Mouse (Mus musculus): Measurements from ENCODE around the gene Tnpo1. TPM values are rescaled to one million over a fixed set of nuclear protein-coding genes. Genes with fewer than 3 reads are reported as not detected.

The Tnpo1 gene
- polyA plus RNA-seq, 1 experiment from 2014 or later: 52.2 TPM

DNA sequence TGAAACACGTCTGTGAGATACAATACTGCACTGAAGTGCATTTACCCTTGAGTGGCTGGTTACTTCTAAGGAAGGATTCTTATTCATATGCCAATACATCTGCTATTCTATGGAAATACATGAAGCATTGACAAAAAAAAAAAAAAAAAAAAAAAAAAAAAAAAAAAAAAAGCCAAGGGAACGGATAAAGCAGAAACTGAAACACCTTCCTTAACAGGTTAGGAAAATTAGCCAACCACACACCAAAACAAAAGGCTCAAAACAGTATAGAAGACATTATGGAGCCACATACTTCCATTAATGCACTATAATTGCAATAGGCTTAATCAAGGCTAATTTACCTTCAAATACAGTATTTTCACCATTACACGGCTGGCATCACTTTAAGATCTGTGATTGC lies 51.5 kb downstream of the Tnpo1 start:
- 92% methylated on average over 3 of the region's 3 CpGs for WGBS (ENCODE audit: insufficient replicate concordance)
- H3K27ac ChIP-seq (ENCODE audit: low read depth, low read length): no peak overlapping the region
- H3K4me1 ChIP-seq (ENCODE audit: control insufficient read depth, insufficient read depth, low read length): no peaks in the 10 kb centered on the region
- H3K27me3 ChIP-seq (ENCODE audit: control insufficient read depth, insufficient read depth, low read length): no peaks in the 10 kb centered on the region
- no peak overlapping the region for H3K9ac ChIP-seq (ENCODE audit: low read depth, low read length)
- no peak overlapping the region for H3K4me2 ChIP-seq
- no peak overlapping the region for H3K4me3 ChIP-seq (ENCODE audit: low read depth, low read length)
- ATAC-seq (replicated peaks; ENCODE audit: insufficient number of reproducible peaks, low FRiP score, low TSS enrichment): no peak
- H3K9me3 ChIP-seq (replicated peaks; ENCODE audit: control insufficient read depth, low read length): no peaks in the 10 kb centered on the region
- peaks cover 18% of the 10 kb centered on the region for H3K36me3 ChIP-seq (ENCODE audit: control insufficient read depth, insufficient read depth, low read length)

GRCm38 (mm10) chr13:98872273-98872847 lies 53.8 kb downstream of the Tnpo1 start:
- 88% methylated on average over 7 of the region's 7 CpGs for WGBS (ENCODE audit: insufficient replicate concordance)

GRCm38 (mm10) chr13:98871263-98871662 lies 54.9 kb downstream of the Tnpo1 start:
- H3K4me3 ChIP-seq (ENCODE audit: low read depth, low read length): no peak overlapping the region
- no peaks in the 10 kb centered on the region for H3K9me3 ChIP-seq (replicated peaks; ENCODE audit: control insufficient read depth, low read length)
- H3K27ac ChIP-seq (ENCODE audit: low read depth, low read length): no peak overlapping the region
- 84% methylated on average over 1 of the region's 1 CpGs for WGBS (ENCODE audit: insufficient replicate concordance)
- H3K27me3 ChIP-seq (ENCODE audit: control insufficient read depth, insufficient read depth, low read length): no peaks in the 10 kb centered on the region
- no peaks in the 10 kb centered on the region for H3K4me1 ChIP-seq (ENCODE audit: control insufficient read depth, insufficient read depth, low read length)
- ATAC-seq (replicated peaks; ENCODE audit: insufficient number of reproducible peaks, low FRiP score, low TSS enrichment): no peak
- H3K9ac ChIP-seq (ENCODE audit: low read depth, low read length): no peak overlapping the region
- no peak overlapping the region for H3K4me2 ChIP-seq
- peaks cover 30% of the 10 kb centered on the region for H3K36me3 ChIP-seq (ENCODE audit: control insufficient read depth, insufficient read depth, low read length)

More at GRCm38 (mm10) chr13:98872273-98872847, 53.8 kb downstream of the Tnpo1 start:
- Histone ChIP-seq H3K9ac (ENCODE audit: low read depth, low read length) (no peak overlapping the region), H3K4me3 (ENCODE audit: low read depth, low read length) (no peak overlapping the region), H3K4me1 (ENCODE audit: control insufficient read depth, insufficient read depth, low read length) (no peaks in the 10 kb centered on the region), H3K27ac (ENCODE audit: low read depth, low read length) (no peak overlapping the region), H3K27me3 (ENCODE audit: control insufficient read depth, insufficient read depth, low read length) (no peaks in the 10 kb centered on the region), H3K9me3 (replicated peaks; ENCODE audit: control insufficient read depth, low read length) (no peaks in the 10 kb centered on the region), H3K4me2 (no peak overlapping the region), H3K36me3 (ENCODE audit: control insufficient read depth, insufficient read depth, low read length) (peaks cover 27% of the 10 kb centered on the region)
- ATAC-seq (replicated peaks; ENCODE audit: insufficient number of reproducible peaks, low FRiP score, low TSS enrichment): no peak

DNA sequence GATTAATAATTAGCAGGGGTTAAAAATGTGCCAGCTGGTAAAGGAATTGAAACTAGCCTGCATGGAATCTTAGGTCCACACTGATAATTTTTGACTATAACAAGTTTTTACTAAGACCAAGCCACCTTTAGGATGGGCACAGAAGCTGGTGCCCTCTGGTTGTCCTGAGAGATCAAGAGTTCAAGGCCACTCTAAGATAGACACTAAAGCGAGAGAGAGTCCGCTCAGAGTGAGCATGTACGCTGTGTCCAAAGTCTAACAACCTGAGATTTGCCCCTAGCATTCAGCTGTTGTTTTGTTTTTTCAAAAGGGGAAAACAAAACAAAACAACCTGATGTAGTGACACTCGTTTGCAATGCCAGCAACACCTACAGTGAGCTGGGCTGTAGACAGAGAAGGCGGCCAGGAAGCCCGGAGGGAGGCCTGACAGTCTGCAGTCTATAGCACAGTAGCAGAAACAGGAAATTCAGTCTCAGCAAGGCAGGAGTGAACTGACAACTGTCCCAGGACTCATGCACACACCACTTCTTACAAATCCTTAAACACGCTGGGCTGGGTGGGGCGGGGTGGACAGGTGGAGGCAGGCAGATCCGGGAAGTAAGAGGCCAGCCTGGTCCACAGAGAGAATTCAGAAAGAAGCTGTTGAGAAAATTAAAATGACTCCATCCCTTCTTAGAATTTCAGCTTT lies 57.8 kb downstream of the Tnpo1 start:
- H3K4me2 ChIP-seq: no peak overlapping the region
- no peak overlapping the region for H3K27ac ChIP-seq (ENCODE audit: low read depth, low read length)
- H3K36me3 ChIP-seq (ENCODE audit: control insufficient read depth, insufficient read depth, low read length): peaks cover 41% of the 10 kb centered on the region
- H3K27me3 ChIP-seq (ENCODE audit: control insufficient read depth, insufficient read depth, low read length): no peaks in the 10 kb centered on the region
- 90% methylated on average over 9 of the region's 9 CpGs for WGBS (ENCODE audit: insufficient replicate concordance)
- H3K4me1 ChIP-seq (ENCODE audit: control insufficient read depth, insufficient read depth, low read length): no peaks in the 10 kb centered on the region
- H3K9me3 ChIP-seq (replicated peaks; ENCODE audit: control insufficient read depth, low read length): no peaks in the 10 kb centered on the region
- H3K9ac ChIP-seq (ENCODE audit: low read depth, low read length): no peak overlapping the region
- no peak for ATAC-seq (replicated peaks; ENCODE audit: insufficient number of reproducible peaks, low FRiP score, low TSS enrichment)
- H3K4me3 ChIP-seq (ENCODE audit: low read depth, low read length): no peak overlapping the region

GRCm38 (mm10) chr13:98867810-98868209 lies 58.4 kb downstream of the Tnpo1 start:
- Histone ChIP-seq H3K27ac (ENCODE audit: low read depth, low read length) (no peak overlapping the region), H3K36me3 (ENCODE audit: control insufficient read depth, insufficient read depth, low read length) (peaks cover 42% of the 10 kb centered on the region), H3K27me3 (ENCODE audit: control insufficient read depth, insufficient read depth, low read length) (no peaks in the 10 kb centered on the region), H3K9ac (ENCODE audit: low read depth, low read length) (no peak overlapping the region), H3K4me1 (ENCODE audit: control insufficient read depth, insufficient read depth, low read length) (no peaks in the 10 kb centered on the region), H3K4me2 (no peak overlapping the region), H3K9me3 (replicated peaks; ENCODE audit: control insufficient read depth, low read length) (no peaks in the 10 kb centered on the region), H3K4me3 (ENCODE audit: low read depth, low read length) (no peak overlapping the region)
- no peak for ATAC-seq (replicated peaks; ENCODE audit: insufficient number of reproducible peaks, low FRiP score, low TSS enrichment)
- WGBS (ENCODE audit: insufficient replicate concordance): 57% methylated on average over 2 of the region's 2 CpGs

DNA sequence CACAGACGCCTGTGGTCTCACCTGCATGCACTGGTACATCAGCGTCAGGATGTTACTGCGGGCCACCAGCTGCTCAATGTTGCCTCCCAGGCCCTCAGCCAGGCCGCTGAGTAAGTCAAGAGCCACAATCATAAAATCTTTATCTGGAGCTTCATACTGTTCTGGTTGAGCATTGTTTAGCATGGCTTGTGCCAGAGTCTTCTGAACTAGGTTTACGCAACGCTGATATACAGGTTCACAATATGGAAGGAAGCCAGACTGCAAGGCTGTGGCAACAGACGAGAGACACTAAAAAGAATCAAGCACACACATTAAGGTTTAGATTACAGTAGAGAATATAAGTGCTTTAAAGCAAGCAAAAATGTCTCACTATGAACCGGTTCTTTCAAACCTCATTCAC lies 70.9 kb downstream of the Tnpo1 start:
- H3K4me2 ChIP-seq: no peak overlapping the region
- H3K36me3 ChIP-seq (ENCODE audit: control insufficient read depth, insufficient read depth, low read length): peaks cover 42% of the 10 kb centered on the region
- H3K4me1 ChIP-seq (ENCODE audit: control insufficient read depth, insufficient read depth, low read length): no peaks in the 10 kb centered on the region
- no peak overlapping the region for H3K9ac ChIP-seq (ENCODE audit: low read depth, low read length)
- no peak for ATAC-seq (replicated peaks; ENCODE audit: insufficient number of reproducible peaks, low FRiP score, low TSS enrichment)
- H3K27me3 ChIP-seq (ENCODE audit: control insufficient read depth, insufficient read depth, low read length): no peaks in the 10 kb centered on the region
- WGBS (ENCODE audit: insufficient replicate concordance): 92% methylated on average over 8 of the region's 8 CpGs
- H3K4me3 ChIP-seq (ENCODE audit: low read depth, low read length): no peak overlapping the region
- H3K9me3 ChIP-seq (replicated peaks; ENCODE audit: control insufficient read depth, low read length): no peaks in the 10 kb centered on the region
- no peak overlapping the region for H3K27ac ChIP-seq (ENCODE audit: low read depth, low read length)

GRCm38 (mm10) chr13:98845794-98846193 lies 80.4 kb downstream of the Tnpo1 start:
- 62% methylated on average over 1 of the region's 1 CpGs for WGBS (ENCODE audit: insufficient replicate concordance)
- no peaks in the 10 kb centered on the region for H3K27me3 ChIP-seq (ENCODE audit: control insufficient read depth, insufficient read depth, low read length)
- H3K4me2 ChIP-seq: no peak overlapping the region
- H3K27ac ChIP-seq (ENCODE audit: low read depth, low read length): no peak overlapping the region
- H3K4me1 ChIP-seq (ENCODE audit: control insufficient read depth, insufficient read depth, low read length): no peaks in the 10 kb centered on the region
- ATAC-seq (replicated peaks; ENCODE audit: insufficient number of reproducible peaks, low FRiP score, low TSS enrichment): no peak
- no peak overlapping the region for H3K9ac ChIP-seq (ENCODE audit: low read depth, low read length)
- H3K36me3 ChIP-seq (ENCODE audit: control insufficient read depth, insufficient read depth, low read length): peaks cover 5% of the 10 kb centered on the region
- H3K4me3 ChIP-seq (ENCODE audit: low read depth, low read length): no peak overlapping the region
- no peaks in the 10 kb centered on the region for H3K9me3 ChIP-seq (replicated peaks; ENCODE audit: control insufficient read depth, low read length)

DNA sequence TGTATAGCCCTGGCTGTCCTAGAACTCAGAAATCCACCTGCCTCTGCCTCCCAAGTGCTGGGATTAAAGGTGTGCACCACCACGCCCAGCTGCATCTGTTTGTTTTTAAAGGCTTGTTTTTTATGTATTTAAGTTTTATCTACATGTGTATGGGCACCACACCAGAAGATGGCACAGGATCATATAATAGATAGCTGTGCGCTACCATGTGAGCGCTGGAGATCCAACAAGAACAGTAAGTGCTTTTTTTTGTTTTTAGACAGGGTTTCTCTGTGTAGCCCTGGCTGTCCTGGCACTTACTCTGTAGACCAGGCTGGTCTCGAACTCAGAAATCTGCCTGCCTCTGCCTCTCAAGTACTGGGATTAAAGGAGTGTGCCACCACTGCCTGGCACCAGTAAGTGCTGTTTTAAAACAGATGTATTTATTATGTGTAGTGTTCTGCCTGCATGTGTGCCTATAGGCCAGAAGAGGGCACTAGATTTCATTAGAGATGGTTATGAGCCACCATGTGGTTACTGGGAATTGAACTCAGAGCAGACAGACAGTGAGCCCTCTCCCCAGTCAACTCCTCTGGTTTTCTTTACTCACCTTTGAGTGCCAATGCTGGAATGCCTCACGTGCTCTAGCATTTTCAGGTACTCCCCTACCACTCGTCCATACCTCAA lies 89.6 kb downstream of the Tnpo1 start:
- H3K36me3 ChIP-seq (ENCODE audit: control insufficient read depth, insufficient read depth, low read length): peaks cover 8% of the 10 kb centered on the region; the same call in 1 of the 2 replicates
- no peaks in the 10 kb centered on the region for H3K4me1 ChIP-seq (ENCODE audit: control insufficient read depth, insufficient read depth, low read length)
- no peak overlapping the region for H3K4me2 ChIP-seq
- H3K9ac ChIP-seq (ENCODE audit: low read depth, low read length): no peak overlapping the region
- ATAC-seq (replicated peaks; ENCODE audit: insufficient number of reproducible peaks, low FRiP score, low TSS enrichment): no peak
- no peaks in the 10 kb centered on the region for H3K9me3 ChIP-seq (replicated peaks; ENCODE audit: control insufficient read depth, low read length)
- no peak overlapping the region for H3K4me3 ChIP-seq (ENCODE audit: low read depth, low read length)
- WGBS (ENCODE audit: insufficient replicate concordance): 85% methylated on average over 6 of the region's 6 CpGs
- H3K27ac ChIP-seq (ENCODE audit: low read depth, low read length): no peak overlapping the region
- H3K27me3 ChIP-seq (ENCODE audit: control insufficient read depth, insufficient read depth, low read length): no peaks in the 10 kb centered on the region
